Mouse (Mus musculus) cerebellum, adult 2 months (tissue): ENCODE data around the gene Nos2. TPM values are rescaled to one million over a fixed set of nuclear protein-coding genes. Genes with fewer than 3 reads are reported as not detected.
"Not testable (repeated sequence)": the region's sequence is repeated elsewhere in the genome, so short reads cannot be mapped to it uniquely, and the experiment has no call there.

ENCODE experiments used
- DNase-seq, 2 experiments: peaks; one replicate each; pipeline ENCODE4 v3.0.0; 2021
- H3K27ac ChIP-seq: fragments of 200-500 bp; 2 replicates; pipeline ENCODE4 v1.5.1; 2012; ENCODE audit warnings: low read length, control low read depth, inconsistent platforms; ENCODE audit not compliant: insufficient read depth
- H3K27me3 ChIP-seq: fragments of 200-500 bp; 2 replicates; pipeline ENCODE4 v1.6.1; 2012; ENCODE audit warnings: inconsistent platforms, mild to moderate bottlenecking, low read length, moderate library complexity; ENCODE audit not compliant: control insufficient read depth, insufficient read depth
- H3K4me1 ChIP-seq: fragments of 200-500 bp; 2 replicates; pipeline ENCODE4 v1.6.1; 2011; ENCODE audit warnings: low read length; ENCODE audit not compliant: control insufficient read depth, insufficient read depth
- H3K4me3 ChIP-seq: fragments of 200-500 bp; replicated peaks from 2 replicates; pipeline ENCODE3; 2011; ENCODE audit warnings: mild to moderate bottlenecking, low read depth, low read length, control low read depth; ENCODE audit not compliant: insufficient read depth
- CTCF ChIP-seq: fragments of 200-500 bp; IDR thresholded peaks from 2 replicates; pipeline ENCODE4 v1.5.1; 2011; ENCODE audit warnings: low read depth, mild to moderate bottlenecking, control low read depth, low read length, moderate library complexity, borderline replicate concordance; ENCODE audit not compliant: insufficient read depth
- POLR2A ChIP-seq: fragments of 200-500 bp; IDR thresholded peaks from 2 replicates; pipeline ENCODE4 v1.6.1; 2011; ENCODE audit warnings: low read length, control low read depth, borderline replicate concordance; ENCODE audit not compliant: insufficient read depth
- whole genome bisulfite sequencing: fragments of 180-500 bp; shearing (Covaris S2); methylation state at CpG from one replicate; pipeline ENCODE4 v1.1.7; 2018; 5-methylcytosine and 5-hydroxymethylcytosine counted together
- polyA plus RNA-seq: library from polyadenylated mRNA; depleted of rRNA; stranded (reverse); fragments of >200 nt; gene quantifications from 2 replicates; pipeline ENCODE4 v1.2.3, GENCODE M21; 2012

The Nos2 gene
- polyA plus RNA-seq, 1 experiment = 0.65 TPM

- no peak for DNase-seq
- Histone ChIP-seq H3K27ac (no peak within 1 kb of the TSS), H3K4me3 (no peak within 1 kb of the TSS), H3K27me3 (no peaks in the 10 kb centered on the region), H3K4me1 (no peaks in the 10 kb centered on the region)
- TF ChIP-seq CTCF (no peak), POLR2A (no peak)
- WGBS = 42% methylated on average over 10 of the region's 10 CpGs
Measured at GRCm38 (mm10) chr11:78984483-78985177, 64.0 kb downstream of the Nos2 start, which contains the start of gene Lgals9. Gene Lgals9, minus strand, starts transcription at chr11:78984946.

- Histone ChIP-seq H3K4me3 (no peak overlapping the region), H3K27me3 (no peaks in the 10 kb centered on the region), H3K27ac (no peak overlapping the region), H3K4me1 (no peaks in the 10 kb centered on the region)
- no peak for TF ChIP-seq POLR2A
- no peak for TF ChIP-seq CTCF
- no peak for DNase-seq
Measured at GRCm38 (mm10) chr11:78985505-78985904, 64.9 kb downstream of the Nos2 start.

DNA sequence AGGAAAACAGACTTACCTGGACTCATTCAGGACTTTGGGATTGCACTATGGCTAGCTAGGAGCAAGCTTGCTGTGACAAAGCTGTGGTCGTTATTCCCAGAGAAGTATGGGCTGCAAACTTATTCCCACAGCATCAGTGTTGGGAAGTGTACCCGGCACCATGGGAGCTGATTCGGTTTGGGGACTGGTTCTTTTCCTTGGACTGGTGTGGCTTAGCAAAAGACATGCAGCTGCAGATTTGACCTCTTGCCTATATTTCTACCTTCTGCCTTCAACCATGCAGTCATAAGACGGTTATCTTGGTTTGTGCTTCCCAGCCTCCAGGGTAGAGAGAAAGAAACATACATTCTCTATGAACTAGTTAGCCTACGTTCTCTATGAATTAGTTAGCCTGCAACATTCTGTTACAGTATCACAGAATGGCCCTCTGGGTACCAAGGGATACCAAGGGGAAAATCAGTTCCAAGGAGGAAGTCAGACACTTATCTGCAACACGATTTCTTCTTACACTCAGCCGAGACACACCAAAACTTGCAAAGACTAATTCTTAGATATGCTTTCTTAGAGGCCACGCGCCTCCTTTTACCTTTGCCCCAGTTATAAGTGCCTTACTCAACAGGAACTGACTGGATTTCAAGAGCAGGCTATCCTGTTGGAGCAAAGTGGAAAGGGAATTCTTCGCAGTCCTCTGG lies 65.9 kb downstream of the Nos2 start:
- no peak overlapping the region for H3K4me3 ChIP-seq
- 94% methylated on average over 10 of the region's 10 CpGs for WGBS
- no peaks in the 10 kb centered on the region for H3K4me1 ChIP-seq
- no peak overlapping the region for H3K27ac ChIP-seq
- TF ChIP-seq CTCF = no peak
- no peak for TF ChIP-seq POLR2A
- H3K27me3 ChIP-seq = no peaks in the 10 kb centered on the region
- no peak for DNase-seq

- not testable (repeated sequence) for H3K4me3 ChIP-seq, H3K27me3 ChIP-seq, H3K4me1 ChIP-seq, DNase-seq, H3K27ac ChIP-seq
- 91% methylated on average over 11 of the region's 11 CpGs for WGBS
Measured at GRCm38 (mm10) chr11:78989206-78989605, 68.6 kb downstream of the Nos2 start.

- TF ChIP-seq CTCF = no peak
- no peak for TF ChIP-seq POLR2A
- WGBS = 90% methylated on average over 9 of the region's 9 CpGs
- Histone ChIP-seq H3K4me3 (no peak overlapping the region), H3K27ac (no peak overlapping the region), H3K4me1 (no peaks in the 10 kb centered on the region), H3K27me3 (no peaks in the 10 kb centered on the region)
- DNase-seq = no peak
Measured at GRCm38 (mm10) chr11:78990096-78990495, 69.5 kb downstream of the Nos2 start.

GRCm38 (mm10) chr11:78990875-78991543 lies 70.4 kb downstream of the Nos2 start:
- not testable (repeated sequence) for H3K4me1 ChIP-seq, H3K4me3 ChIP-seq, H3K27me3 ChIP-seq, H3K27ac ChIP-seq, DNase-seq
- 81% methylated on average over 5 of the region's 5 CpGs for WGBS

DNA sequence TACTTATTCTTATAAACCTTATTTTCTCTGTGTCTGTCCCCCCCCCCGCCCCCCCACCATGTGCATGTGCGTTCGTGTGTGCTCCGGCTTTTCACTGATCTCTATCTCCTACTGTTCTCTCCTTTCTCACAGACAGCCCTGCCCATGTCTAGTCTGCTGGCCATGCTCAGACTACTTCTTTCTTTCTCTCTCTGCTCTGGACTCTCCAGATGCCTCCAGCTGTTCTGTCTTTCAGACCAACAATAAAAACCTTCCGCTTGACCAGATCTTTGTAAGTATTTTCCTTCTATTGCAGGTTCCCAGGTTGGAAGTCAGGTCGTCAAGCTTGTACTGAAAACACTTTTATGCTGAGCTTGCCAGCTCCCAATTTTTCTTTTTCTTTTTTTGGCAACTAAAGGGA lies 78.5 kb downstream of the Nos2 start:
- TF ChIP-seq POLR2A (no peak), CTCF (no peak)
- Histone ChIP-seq H3K27me3 (no peaks in the 10 kb centered on the region), H3K4me3 (no peak overlapping the region), H3K27ac (no peak overlapping the region), H3K4me1 (no peaks in the 10 kb centered on the region)
- DNase-seq = no peak
- 20% methylated on average over 6 of the region's 6 CpGs for WGBS

GRCm38 (mm10) chr11:79001871-79002270 lies 81.3 kb downstream of the Nos2 start:
- Histone ChIP-seq H3K4me1 (no peaks in the 10 kb centered on the region), H3K4me3 (no peak overlapping the region), H3K27me3 (no peaks in the 10 kb centered on the region), H3K27ac (no peak overlapping the region)
- DNase-seq = no peak
- no peak for TF ChIP-seq CTCF
- no peak for TF ChIP-seq POLR2A
- WGBS = 88% methylated on average over 4 of the region's 4 CpGs

DNA sequence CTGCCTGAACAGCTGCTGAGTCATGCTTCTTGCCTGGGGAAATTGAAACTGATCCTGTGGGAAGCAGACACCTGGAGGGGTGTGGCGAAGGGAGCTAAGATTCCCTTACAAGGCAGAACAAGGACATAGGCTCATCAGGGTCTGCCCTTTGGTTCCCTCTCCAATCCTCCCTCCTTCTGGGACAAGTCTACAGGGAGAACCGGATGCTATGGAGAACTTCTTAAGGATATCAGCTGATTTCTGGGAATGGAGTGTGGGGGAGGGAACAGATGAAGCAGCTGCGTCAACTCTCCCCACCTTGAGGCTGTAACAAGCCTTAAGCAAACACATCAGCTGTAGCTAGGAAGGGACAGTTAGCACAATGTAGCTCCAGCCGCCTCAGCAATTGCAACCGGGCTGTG lies 82.0 kb downstream of the Nos2 start:
- no peak overlapping the region for H3K27ac ChIP-seq
- WGBS = 78% methylated on average over 5 of the region's 5 CpGs
- no peak for DNase-seq
- TF ChIP-seq POLR2A = no peak
- TF ChIP-seq CTCF = no peak
- no peak overlapping the region for H3K4me3 ChIP-seq
- no peaks in the 10 kb centered on the region for H3K4me1 ChIP-seq
- no peaks in the 10 kb centered on the region for H3K27me3 ChIP-seq
